Mouse (Mus musculus): ENCODE data around the gene Txk.

Txk gene

GRCm38 (mm10) chr5:72689556-72689955 is 63.0 kb downstream of the Txk start:
- DNase-seq (ENCODE audit: low spot score): no peak

GRCm38 (mm10) chr5:72681451-72681850 is 71.1 kb downstream of the Txk start:
- no peak for DNase-seq (ENCODE audit: low spot score)

GRCm38 (mm10) chr5:72674994-72675542 is 77.5 kb downstream of the Txk start:
- DNase-seq (ENCODE audit: low spot score): no peak

GRCm38 (mm10) chr5:72671017-72671699 is 81.4 kb downstream of the Txk start:
- no peak for DNase-seq (ENCODE audit: low spot score)

- no peak for DNase-seq (ENCODE audit: low spot score)
These were observed 84.2 kb downstream of the Txk start for GRCm38 (mm10) chr5:72668351-72668750.

GRCm38 (mm10) chr5:72666428-72666827 is 86.1 kb downstream of the Txk start:
- DNase-seq (ENCODE audit: low spot score): no peak

GRCm38 (mm10) chr5:72665281-72665680 is 87.3 kb downstream of the Txk start:
- DNase-seq (ENCODE audit: low spot score): peak; percentile 34

- DNase-seq (ENCODE audit: low spot score): no peak
These were observed 87.7 kb downstream of the Txk start for GRCm38 (mm10) chr5:72664854-72665253.

DNA sequence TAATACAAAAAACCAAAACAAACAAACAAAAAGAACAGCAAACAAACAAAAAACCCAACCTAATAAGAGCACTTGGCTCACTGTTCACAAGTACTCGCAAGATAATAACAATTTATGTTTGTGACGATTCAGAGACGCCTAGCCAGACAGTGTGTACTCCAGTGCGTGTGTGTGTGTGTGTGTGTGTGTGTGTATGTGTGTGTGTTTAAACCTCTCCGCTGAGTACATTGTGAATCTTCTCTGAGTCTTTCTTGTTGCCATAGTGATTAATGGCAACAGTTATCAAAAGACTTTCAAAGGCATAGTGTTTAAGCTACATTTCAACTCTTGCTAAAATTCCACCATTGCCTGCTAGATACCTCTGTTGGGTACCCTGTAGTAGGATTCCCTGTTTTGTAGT is 88.5 kb downstream of the Txk start:
- DNase-seq (ENCODE audit: low spot score): no peak

GRCm38 (mm10) chr5:72661051-72661781 is 91.4 kb downstream of the Txk start:
- DNase-seq (ENCODE audit: low spot score): no peak

DNA sequence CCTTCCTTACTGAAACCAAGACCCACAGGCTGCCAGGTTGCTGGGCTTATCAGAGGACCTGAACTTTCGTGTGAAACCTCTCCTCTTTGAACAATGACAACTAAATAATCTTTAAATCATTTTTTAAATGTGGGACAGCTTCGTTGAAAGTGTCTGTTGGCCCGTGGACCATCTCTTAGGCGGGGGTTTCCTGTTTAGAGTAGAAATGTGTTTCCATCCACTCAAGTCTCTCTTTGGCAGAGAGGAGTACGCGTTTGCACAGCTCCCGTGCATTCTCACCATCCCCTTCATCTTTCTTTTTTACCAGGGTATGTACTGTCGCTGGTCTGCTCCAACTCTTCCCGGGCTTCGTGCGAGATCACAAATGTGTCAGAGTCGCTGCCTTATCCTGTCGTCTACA is 94.2 kb downstream of the Txk start:
- no peak for DNase-seq (ENCODE audit: low spot score)

DNA sequence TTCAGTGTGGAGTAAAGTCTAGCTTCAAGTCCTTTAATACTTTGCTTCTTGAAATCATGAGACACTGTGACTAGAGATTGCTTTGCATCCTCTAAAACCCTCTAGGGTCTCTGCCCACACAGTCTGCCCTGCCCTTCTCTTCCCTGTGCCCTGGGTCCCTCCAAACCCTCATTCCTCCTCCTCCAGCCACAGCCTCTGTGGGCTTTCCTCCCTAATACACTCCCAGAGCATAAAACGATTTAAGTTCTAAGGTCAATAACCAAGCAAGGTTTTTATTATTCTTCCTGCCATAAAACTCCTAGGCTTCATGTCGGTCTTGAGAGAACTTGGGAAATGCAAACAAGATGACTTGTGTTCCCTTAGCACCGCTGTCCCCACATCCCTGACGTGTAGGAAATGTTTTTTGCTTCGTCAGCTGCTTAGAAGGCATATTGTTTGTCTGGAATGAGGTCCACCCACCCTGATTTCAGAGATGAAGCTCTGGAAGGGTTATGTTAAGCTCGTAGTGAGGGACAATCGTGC is 96.2 kb downstream of the Txk start:
- no peak for DNase-seq (ENCODE audit: low spot score)

DNA sequence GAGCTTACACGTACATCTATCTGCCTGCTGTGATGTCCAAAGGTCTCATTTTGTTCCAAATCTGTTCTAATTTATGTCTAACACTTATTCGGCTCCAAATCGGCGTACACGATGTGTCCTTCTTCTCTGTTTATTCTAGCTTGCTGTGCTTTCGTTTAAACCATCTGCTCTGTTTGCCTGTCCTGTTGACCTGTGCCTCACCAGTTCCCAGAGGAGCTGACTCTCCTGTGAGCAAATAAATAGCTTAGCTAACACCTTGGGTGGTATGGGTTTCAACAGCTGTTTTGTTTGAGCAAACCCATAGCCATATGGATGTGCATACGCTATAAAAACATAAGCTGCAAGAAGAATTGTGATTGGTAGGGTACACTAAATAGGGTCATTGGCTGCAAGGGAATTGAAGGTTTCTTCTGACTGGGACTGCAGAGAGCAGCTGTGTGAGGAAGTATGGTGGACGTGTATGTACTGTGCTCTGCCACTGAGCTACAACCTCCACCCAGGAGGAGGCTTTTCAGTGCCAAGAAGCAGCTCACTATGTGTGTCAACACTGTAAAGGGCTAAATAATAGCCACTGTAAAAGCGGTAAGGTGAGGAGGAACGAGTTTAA is 99.4 kb downstream of the Txk start:
- no peak for DNase-seq (ENCODE audit: low spot score)

DNA sequence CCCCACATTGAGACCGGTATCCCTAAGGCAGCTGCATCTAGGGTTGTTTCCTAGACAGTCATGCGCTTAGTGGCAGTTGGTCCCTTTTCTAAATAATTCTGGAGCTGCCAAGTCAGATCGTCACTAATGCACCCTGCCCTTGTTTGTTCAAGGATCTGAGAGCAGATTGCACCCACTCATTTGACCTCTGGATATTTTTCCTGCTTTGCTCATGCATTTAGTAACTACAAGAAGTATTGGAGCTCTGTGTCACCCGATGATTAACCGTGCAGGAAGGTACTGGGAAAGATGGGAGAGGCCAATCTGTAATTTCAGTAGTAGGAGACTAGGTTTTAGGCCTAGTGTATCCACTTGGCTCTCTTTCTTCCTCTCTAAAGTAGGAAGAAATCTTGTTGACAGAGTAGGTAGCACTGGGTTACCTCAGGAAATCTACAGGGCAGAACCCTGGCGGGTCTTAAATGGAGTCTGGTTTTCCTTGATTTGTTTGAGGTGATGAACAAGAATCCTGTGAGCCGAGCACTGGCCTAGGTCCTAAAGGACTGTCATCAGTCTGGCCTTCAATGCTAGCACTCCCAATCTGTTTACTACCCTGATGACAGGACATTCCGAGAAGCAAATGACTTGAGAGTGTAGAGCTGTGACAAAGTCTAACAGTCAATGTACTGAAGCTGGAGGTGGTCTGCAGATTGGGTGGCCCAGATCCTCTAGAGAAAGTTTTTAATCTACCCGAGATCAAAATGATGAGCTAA is 103.4 kb downstream of the Txk start:
- DNase-seq (ENCODE audit: low spot score): no peak

DNA sequence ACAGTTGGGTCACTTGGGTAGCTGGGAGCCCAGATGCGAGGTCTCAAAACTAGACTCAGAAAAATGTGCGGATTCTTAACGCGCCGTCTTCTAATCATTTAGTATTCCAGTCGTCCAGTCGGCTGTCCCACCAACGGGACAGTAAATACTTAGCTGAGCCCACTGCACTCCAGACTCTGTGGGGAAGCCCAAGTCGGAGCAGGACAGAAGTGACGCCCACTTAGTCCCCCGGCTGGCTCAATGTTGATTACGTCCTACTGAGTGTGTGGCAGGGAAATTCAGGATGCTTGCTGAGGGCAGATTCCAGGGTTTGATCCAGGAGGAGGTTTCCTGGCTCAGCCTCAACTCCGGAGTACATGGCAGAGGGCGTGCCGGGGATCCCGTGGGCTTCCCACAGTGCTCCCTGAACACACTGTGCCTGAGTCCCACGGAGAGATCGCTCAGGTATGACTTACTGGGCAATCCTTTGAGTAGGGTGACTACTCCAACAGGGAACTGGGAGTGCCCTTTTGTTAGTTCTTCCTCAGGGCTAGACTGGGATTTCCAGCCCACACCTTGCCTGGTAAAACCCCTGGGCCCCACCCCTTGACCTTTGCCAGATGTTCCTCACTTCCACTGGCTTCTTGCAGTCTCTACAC is 104.5 kb downstream of the Txk start:
- no peak for DNase-seq (ENCODE audit: low spot score)

DNA sequence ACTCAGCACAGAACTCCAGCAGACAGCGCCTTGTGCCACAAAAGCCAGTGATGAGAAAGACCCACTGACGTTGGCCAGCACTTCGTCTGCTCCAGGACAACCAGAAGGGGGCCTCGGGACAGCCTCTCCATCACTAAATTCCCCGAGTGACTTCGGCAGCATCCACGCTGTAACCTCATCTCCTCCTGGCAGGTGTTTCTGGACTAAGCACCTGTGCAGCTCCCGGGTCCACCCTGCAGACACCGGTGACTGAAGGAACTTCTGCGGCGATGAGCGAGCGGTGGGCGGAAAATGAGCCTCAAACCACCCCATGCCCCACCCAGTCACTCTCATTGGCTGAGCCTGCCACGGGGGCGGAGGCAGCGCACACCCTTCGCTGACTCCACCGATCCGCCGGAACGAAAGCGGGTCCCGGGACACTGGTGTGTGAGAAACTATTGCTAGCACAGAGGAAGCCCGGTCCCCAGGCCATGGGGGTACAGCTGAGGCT is 105.1 kb downstream of the Txk start, which contains the start of gene Nipal1:
Gene Nipal1 (plus strand): TSS at position 378 of the 490 bp plus-strand sequence.
- DNase-seq (ENCODE audit: low spot score): no peak

DNA sequence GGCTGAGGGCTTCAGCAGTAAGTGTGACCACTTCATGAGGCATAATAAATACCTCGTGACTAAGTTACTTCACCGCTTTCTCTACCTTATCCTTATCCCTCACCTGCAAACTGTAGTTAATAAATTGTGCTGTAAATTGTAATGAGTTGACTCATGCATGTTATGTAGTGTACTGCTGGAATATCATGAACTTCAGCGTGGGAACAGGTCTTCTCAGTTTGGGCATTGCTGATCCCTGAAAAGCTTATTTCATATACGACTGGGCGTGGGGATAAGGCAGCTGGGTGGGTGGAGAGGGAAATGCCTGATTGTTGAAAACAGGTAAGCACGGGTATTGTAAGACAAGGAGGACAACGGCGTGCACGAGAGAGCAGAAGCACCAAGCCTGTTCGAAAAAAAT is 105.6 kb downstream of the Txk start:
- no peak for DNase-seq (ENCODE audit: low spot score)

- DNase-seq (ENCODE audit: low spot score): no peak
These were observed 106.4 kb downstream of the Txk start for GRCm38 (mm10) chr5:72646131-72646530.
